Mouse (Mus musculus) CH12F3 (cell line): ENCODE measurements around the gene B4gat1.
"Not testable (repeated sequence)": the region's sequence is repeated elsewhere in the genome, so short reads cannot be mapped to it uniquely, and the experiment has no call there.

ENCODE experiments used
- in situ Hi-C: fragments of 300-500 bp; cut with MboI; formaldehyde crosslinking; loops from 2 replicates; pipeline ENCODE4 v1.14.3; 2020; ENCODE audit warnings: low sequenced_read_pairs

The B4gat1 gene

GRCm38 (mm10) chr19:5038709-5039156 is at the start of gene B4gat1, which contains the start of gene AC124502.3:
TSS of gene B4gat1 (plus strand) at chr19:5038826.
TSS of gene AC124502.3 (plus strand) at chr19:5038891.
- in situ Hi-C loops = no loop called here

DNA sequence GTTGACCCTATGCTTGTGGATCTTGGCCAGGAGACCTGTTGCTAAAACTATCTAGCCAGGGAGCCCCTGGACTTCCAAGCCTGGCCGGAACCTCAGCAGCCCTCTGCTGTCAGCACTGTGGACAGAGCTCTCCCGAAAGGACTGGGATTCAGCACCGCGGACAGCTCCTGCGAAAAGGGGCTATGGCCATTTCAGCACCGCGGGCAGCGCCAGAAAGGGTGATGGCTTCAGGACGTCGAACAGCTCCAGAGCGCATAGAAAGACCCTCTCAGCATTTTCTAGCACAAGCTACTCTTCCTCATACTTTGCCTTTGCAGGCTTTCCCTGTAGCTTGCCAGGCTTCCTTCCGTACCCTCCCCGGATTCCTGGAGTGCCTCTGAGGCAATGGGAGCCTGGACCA is 49.6 kb upstream of the B4gat1 start:
- in situ Hi-C loops = no loop called here

GRCm38 (mm10) chr19:4989434-4990255 is 49.0 kb upstream of the B4gat1 start:
- in situ Hi-C loops = no loop called here

- in situ Hi-C loops = no loop called here
Observed at GRCm38 (mm10) chr19:4990256-4990625, 48.4 kb upstream of the B4gat1 start, which contains the start of gene Npas4. TSS of gene Npas4 (minus strand) at chr19:4990316.

- in situ Hi-C loops = no loop called here
Observed at GRCm38 (mm10) chr19:4990716-4991115, 47.9 kb upstream of the B4gat1 start.

- in situ Hi-C loops = no loop called here
Observed at GRCm38 (mm10) chr19:4992371-4992770, 46.3 kb upstream of the B4gat1 start.

GRCm38 (mm10) chr19:4992904-4993303 is 45.7 kb upstream of the B4gat1 start:
- in situ Hi-C loops = no loop called here

DNA sequence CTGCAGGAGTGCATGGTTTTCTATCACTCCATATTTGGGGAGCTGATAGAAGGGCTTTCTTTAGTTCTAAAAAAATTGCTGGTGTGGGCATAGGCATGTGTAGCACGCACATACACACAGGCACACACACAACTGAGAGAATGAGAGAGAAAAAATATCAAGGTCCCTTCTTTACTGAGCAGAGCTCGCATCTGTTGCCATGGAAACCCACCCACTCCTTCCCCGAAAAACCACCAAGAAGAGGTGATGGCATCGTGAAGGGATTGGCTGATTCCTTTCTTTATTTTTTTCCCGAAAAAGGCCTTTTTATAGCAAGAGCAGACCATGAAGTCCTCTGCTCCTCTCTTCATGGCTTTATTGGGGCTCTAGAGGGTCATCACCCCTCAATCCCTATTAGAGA is 44.6 kb upstream of the B4gat1 start:
- in situ Hi-C loops = no loop called here

- in situ Hi-C loops = no loop called here
Observed at GRCm38 (mm10) chr19:4999445-5000140, 39.0 kb upstream of the B4gat1 start.

DNA sequence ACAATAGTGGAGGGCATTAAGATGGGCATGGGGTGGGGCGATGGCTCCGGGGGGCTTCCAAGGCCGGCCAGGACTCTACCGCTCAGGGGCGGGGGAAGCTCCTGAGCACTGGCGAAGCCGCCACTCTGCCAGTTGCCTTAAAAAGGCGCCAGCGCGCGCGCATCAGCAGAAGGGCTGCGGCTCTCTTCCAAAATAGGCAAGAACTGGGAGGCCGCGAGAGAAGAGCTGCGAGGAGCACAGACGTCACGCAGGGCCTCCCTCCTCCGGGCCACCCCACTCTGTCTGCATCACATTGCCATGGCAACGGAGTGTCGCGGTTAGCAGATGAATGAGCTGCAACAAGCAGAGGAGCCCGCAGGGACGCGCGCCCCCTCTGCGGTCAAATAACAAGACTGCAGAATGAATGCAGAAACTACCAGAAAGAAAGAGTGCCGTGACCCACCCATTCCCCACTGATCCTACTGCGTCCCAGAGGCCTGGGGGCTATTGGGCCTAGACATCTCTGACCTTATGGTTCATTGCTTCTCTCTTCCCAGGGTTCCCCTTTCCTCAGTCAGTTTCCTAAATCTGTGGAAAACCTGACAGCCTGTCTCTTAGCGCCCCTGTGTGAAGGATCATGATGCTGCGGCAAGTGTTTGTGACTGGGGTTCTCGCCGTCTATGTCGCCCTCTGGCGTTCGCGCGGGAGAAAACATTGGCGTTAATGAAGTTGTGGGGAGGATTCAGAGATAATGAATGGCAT is 36.8 kb upstream of the B4gat1 start:
- in situ Hi-C loops = no loop called here

DNA sequence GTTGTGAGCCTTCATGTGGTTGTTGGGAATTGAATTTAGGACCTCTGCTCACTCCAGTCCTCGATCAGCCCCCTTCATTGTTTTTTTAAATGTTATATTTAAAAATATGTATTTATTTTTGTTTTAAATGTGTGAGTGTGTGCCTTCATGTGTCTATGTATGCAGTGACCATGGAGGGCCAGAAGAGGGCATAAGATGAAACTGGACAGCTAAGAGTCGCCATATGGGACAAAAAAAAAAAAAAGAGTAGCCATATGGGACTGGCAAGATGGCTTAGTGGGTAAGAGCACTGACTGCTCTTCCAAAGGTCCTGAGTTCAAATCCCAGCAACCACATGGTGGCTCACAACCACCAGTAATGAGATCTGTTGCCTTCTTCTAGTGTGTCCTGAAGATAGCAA is 35.0 kb upstream of the B4gat1 start:
- in situ Hi-C loops = not testable (repeated sequence)

GRCm38 (mm10) chr19:5004925-5005324 is 33.7 kb upstream of the B4gat1 start:
- in situ Hi-C loops = no loop called here

GRCm38 (mm10) chr19:5013138-5013537 is 25.5 kb upstream of the B4gat1 start:
- in situ Hi-C loops = no loop called here

DNA sequence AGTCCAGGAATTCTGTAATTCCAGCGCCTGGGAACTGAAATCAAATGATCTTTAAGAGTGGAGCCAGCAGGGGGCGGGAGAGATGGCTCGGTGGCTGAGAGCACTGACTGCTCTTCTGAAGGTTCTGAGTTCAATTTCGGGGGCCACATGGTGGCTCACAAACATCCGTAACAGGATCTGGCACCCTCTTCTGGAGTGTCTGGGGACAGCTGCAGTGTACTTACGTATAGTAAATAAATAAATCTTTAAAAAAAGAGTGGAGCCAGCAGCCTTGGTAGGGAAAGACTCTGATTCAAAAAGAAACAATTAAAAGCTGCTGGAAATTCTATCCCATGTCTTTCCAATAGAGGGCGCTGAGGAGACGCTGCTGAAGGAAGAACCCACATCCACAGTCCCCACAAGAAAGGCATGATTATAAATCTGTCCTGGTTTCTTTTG is 23.6 kb upstream of the B4gat1 start:
- in situ Hi-C loops = no loop called here

DNA sequence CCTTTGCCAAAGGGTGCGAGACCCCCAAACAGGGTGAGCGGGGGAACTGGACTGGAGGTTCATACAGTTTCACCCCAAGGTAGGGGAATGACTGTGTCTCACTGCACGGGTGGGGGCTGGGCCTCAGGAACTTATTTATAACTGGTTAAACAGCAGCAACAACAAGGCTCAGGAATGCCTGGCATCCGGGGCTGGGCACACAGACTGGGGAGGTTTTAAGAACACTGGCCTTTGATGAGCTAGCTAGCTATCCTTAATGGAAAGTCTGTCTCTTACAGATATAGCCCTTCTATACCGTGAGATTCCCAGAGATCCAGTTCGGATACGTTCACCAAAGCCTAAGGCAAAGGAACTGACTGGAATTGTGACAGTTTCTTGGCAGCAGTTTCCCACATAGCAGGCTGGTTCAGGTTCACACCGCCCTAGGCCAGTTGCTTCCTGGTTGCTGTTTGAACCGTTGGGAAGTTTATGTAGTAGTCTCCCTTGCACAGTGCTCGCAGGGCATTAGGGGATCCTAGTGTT is 22.3 kb upstream of the B4gat1 start:
- in situ Hi-C loops = no loop called here

DNA sequence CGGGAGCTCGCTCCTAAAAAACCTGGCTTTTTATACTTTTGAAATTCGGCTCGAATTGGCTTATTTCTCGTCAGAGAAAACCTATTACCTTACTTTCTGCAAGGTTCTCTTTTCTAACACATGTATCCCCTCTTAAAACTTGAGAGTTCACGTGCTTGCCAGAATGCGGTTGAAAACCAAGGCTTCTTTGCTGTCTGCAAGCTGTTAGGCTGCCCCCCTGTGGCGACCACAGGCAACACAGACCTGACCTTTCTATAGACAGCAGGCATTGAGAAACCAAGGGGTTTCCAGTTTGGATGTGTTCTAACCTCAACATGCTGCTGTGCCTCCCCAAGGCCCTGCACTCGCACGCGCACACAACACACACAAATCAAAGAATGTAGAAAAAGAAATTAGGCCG is 21.8 kb upstream of the B4gat1 start:
- in situ Hi-C loops = no loop called here

DNA sequence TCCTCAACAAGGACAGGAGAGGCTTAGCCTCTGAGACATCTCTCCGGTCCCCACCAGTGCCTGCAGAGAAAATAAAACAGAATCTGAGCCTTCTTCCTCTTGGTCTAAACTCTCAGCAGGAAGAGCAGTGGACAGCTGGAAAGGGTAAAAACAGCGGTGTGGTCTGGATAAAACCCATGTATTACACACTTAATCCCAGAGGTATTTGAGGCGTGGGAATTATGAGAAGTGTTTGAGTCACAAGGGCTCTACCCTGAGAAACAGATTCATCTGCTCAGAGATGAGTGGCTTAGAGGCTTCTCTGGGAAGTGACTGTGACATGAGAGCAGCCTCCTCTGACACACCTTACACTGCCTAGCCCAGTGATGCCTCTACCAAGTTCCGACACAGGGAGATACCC is 21.0 kb upstream of the B4gat1 start:
- in situ Hi-C loops = no loop called here

GRCm38 (mm10) chr19:5018191-5018590 is 20.4 kb upstream of the B4gat1 start:
- in situ Hi-C loops = no loop called here

DNA sequence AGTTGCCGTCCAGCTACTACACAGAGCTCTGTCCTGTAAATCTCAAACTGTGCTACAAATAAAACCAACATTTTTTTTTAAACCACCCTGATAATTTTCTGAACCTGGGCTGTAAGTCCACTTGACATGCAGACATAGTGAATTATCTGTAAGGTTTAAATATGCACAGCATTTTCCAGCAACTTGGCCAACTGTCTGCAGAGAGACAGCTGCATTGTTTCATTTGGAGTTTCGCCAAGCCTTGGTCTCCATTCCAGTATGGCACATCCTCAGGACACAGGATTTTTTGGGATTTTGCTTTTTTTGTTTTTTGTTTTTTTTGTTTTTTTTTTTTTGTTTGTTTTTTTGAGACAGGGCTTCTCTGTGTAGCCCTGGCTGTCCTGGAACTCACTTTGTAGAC is 17.2 kb upstream of the B4gat1 start:
- in situ Hi-C loops = no loop called here

DNA sequence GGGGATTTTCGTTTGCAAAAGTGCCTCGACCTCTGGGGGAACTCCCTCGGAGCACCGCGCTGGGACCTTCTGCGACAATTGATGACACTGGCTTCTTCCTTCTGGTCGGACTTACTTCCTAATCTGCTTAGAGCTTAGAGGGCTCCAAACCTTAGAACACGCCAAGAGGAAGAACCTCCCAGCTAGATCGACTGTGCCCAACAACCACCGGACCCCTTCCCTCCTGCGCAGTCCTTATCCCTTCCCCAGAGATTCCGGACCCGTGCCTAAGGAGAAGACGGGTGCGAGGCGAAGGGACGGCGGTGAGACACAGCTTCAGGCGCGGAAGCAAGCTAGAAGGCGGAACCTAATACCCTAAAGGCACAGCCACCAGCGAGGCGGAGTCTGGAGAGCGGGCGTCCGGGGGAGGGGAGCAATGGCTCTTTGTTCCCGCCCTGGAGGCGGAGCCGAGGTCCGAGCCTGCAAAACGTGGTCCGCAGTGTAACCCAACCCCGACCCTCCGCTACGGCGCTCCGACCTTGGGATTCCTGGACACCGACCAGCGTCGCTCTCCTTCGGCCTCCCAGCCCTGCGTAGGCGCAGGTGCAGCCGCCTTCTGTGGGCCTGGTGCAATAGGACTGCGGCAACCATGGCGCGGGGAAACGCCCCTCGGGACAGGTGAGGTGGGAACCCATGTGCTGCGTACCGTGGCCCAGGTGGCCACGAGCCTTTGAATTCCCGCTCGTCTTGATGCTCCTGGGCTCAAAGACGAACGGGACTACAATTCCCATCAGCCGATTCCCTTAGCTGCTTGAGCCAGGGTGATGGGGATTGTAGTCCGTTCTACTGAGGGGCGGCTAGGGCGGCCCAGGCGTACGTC is 14.8 kb upstream of the B4gat1 start, which contains the start of gene Slc29a2:
TSS of gene Slc29a2 (plus strand) at position 240 of the 859 bp plus-strand sequence.
- in situ Hi-C loops = no loop called here
